Mouse (Mus musculus): ENCODE results near the gene 1700013H16Rik.
"Not testable (repeated sequence)": the region's sequence is repeated elsewhere in the genome, so short reads cannot be mapped to it uniquely, and the experiment has no call there.

1700013H16Rik gene

GRCm38 (mm10) chrX:53757736-53758135 is at the start of gene 1700013H16Rik:
TSS of gene 1700013H16Rik (minus strand) at chrX:53757831.
- no peak for DNase-seq

- no peak for DNase-seq
These were observed 41.4 kb upstream of the 1700013H16Rik start for GRCm38 (mm10) chrX:53799074-53799473.

DNA sequence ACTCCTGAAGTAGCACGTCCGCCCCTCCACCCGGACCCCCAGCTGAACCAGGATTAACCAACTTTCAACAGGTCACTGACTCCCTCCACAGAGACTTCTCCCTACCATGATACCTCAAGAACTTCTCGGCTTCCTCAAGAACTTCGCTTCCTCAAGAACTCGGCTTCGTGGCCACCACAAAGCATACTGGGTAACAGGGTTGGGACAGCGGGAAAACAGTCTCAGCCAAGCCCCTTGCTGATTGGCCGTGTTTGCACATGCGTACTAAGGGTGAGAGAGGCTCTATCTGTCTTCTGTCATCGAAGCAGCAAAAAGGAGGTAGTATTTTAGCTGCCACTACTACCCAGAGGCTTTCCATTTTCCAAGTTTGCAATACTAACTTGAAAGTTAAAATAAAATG is 39.9 kb upstream of the 1700013H16Rik start, which contains the start of gene Xlr:
TSS of gene Xlr (minus strand) at position 188 of the 400 bp plus-strand sequence.
- not testable (repeated sequence) for DNase-seq

DNA sequence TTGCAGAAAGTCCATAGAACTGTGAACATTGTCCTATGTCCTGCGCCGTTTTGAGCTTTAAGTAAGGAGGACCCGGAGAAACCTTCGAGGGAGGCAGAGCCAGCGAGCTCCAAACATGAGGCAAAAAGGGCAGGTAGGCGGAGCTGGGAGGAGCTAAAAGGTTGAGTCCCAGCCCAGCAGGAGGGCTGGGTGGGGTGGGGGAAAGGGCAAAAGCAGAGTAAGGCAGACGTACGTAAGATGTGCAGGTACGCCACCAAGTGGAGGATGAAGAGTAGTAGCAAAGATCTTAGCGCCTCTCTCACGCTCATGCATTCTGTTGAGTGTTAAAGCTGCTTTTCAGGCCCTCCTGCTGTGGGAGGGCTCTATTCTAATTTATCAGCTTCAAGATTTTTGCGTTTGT is 18.6 kb upstream of the 1700013H16Rik start, which contains the start of gene Zfp36l3:
TSS of gene Zfp36l3 (minus strand) at position 119 of the 400 bp plus-strand sequence.
- no peak for DNase-seq

- DNase-seq: no peak
These were observed 4.8 kb downstream of the 1700013H16Rik start for GRCm38 (mm10) chrX:53752851-53753250.

DNA sequence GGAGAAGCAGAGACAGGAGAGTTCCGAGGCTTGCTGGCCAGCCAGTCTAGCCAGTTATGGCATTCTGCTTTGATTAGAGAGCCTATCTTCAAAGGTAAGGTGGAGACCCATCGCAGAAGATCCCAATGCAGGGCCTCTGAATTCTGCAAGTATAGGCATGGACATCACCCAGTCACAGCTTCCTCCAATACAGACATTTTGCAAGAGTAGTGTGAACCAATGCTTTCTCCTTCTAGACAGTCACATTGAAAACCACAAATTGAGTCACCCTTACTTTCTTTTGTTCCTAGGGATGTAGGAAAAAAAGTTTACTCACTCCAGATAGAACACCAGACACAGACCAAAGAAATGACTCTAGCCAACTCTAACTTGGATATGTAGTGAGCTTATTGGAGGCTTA is 28.7 kb downstream of the 1700013H16Rik start:
- no peak for DNase-seq

DNA sequence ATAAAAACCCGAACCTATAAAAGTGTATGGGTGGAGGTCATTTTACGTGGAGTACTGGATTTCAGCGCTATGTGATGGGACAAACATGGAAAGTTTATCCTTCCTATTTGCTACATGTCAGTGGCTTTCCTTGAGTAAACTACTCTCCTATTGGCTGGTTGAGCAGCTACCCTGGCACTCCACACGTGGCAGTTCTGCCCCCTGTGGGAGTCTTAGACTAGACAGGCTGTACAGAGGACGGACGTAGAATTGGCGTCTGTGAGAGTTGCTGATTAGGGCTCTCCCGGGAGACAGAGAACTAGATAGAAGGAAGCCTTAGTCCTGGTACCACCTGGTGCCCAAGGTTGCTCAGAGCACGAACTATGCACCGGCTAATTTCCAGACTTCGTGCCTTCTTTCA is 33.0 kb downstream of the 1700013H16Rik start, which contains the start of gene 4930502E18Rik:
TSS of gene 4930502E18Rik (plus strand) at position 231 of the 400 bp plus-strand sequence.
- DNase-seq: no peak

- no peak for DNase-seq
These were observed 41.1 kb downstream of the 1700013H16Rik start for GRCm38 (mm10) chrX:53716323-53717182.

- no peak for DNase-seq
These were observed 41.7 kb downstream of the 1700013H16Rik start for GRCm38 (mm10) chrX:53715942-53716322.

DNA sequence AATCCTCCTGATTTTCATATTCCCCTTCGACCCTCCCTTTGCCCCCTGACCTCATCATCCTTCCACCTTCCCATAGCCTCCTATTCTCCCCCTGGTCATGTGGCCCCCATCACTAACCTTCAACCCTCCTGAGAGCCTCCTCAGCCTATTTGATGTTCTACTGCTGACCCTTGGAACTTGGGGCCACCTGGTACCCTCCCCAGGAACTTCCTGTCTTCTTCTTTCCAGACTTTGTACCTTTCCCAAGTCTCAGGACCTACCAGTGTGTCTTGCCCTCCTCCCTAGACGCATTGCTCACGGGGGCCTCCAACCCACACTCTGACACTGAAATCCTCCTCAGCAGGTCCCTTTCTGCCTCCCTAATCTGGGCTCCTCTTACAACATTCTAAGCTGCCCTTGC is 55.0 kb downstream of the 1700013H16Rik start:
- no peak for DNase-seq

DNA sequence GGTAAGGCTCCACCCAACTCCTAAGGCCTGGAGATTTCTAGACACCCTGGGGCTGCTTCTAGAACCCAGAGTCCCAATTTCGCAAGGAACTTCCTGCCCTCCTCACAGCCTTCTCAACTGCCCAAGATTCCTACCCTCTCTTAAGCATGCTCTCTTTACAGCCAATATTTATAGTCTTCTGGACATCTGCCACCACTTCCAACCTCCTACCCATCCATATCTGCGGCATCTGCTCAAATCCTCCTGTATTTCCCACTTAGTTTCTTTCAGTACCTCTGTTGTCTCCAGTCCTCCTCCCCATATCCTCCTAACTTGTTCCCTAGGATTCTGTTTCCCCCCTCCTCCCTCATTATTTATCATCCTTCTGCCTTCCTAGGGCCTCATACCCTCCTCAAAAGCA is 58.4 kb downstream of the 1700013H16Rik start:
- no peak for DNase-seq

- DNase-seq: no peak
These were observed 63.4 kb downstream of the 1700013H16Rik start for GRCm38 (mm10) chrX:53694008-53694777.

- DNase-seq: no peak
These were observed 64.5 kb downstream of the 1700013H16Rik start for GRCm38 (mm10) chrX:53693141-53693540.
